Mouse (Mus musculus): ENCODE data around the gene Stag2. TPM values are rescaled to one million over a fixed set of nuclear protein-coding genes. Genes with fewer than 3 reads are reported as not detected.
A peak's percentile ranks its signal among the peaks of the same experiment; 100 is the strongest.

Stag2 gene
- total and polyA plus RNA-seq, 2 experiments from 2014 or later = 14.5 to 55.3 TPM

- no peaks in the 10 kb centered on the region for H3K36me3 ChIP-seq (ENCODE audit: insufficient read depth, low read length)
- no peak for ATAC-seq
- DNase-seq (ENCODE audit: low spot score) = no peak
- no peak for TF ChIP-seq CTCF (IDR thresholded peaks at IDR 0.05; ENCODE audit: low read depth)
- H3K4me1 ChIP-seq (ENCODE audit: insufficient read depth, low read length) = no peaks in the 10 kb centered on the region
- 72% methylated on average over 3 of the region's 3 CpGs for WGBS
- H3K27ac ChIP-seq = no peak overlapping the region
- no peaks in the 10 kb centered on the region for H3K27me3 ChIP-seq (ENCODE audit: insufficient read depth, low read length)
- H3K4me2 ChIP-seq (ENCODE audit: low read depth, low read length) = no peak overlapping the region
- no peak overlapping the region for H3K9ac ChIP-seq (replicated peaks; ENCODE audit: low read length)
- H3K9me3 ChIP-seq (ENCODE audit: low read length) = no peaks in the 10 kb centered on the region
- no peak overlapping the region for H3K4me3 ChIP-seq (ENCODE audit: low read length)
Observed at GRCm38 (mm10) chrX:42142620-42143019, 6.5 kb upstream of the Stag2 start.

GRCm38 (mm10) chrX:42143991-42144390 lies 5.1 kb upstream of the Stag2 start:
- no peak for TF ChIP-seq CTCF (IDR thresholded peaks at IDR 0.05; ENCODE audit: low read depth)
- Histone ChIP-seq H3K9ac (replicated peaks; ENCODE audit: low read length) (no peak overlapping the region), H3K27me3 (ENCODE audit: insufficient read depth, low read length) (no peaks in the 10 kb centered on the region), H3K36me3 (ENCODE audit: insufficient read depth, low read length) (no peaks in the 10 kb centered on the region), H3K4me2 (ENCODE audit: low read depth, low read length) (no peak overlapping the region), H3K4me3 (ENCODE audit: low read length) (no peak overlapping the region), H3K4me1 (ENCODE audit: insufficient read depth, low read length) (no peaks in the 10 kb centered on the region), H3K9me3 (ENCODE audit: low read length) (no peaks in the 10 kb centered on the region), H3K27ac (no peak overlapping the region)
- DNase-seq (ENCODE audit: low spot score) (no peak), ATAC-seq (no peak)
- WGBS = 85% methylated on average over 4 of the region's 4 CpGs

GRCm38 (mm10) chrX:42148016-42148451 lies 1.1 kb upstream of the Stag2 start:
- H3K36me3 ChIP-seq (ENCODE audit: insufficient read depth, low read length) = no peaks in the 10 kb centered on the region
- H3K9ac ChIP-seq (replicated peaks; ENCODE audit: low read length) = no peak overlapping the region
- no peak for TF ChIP-seq CTCF (IDR thresholded peaks at IDR 0.05; ENCODE audit: low read depth)
- DNase-seq (ENCODE audit: low spot score) = no peak
- H3K27ac ChIP-seq = no peak overlapping the region
- no peaks in the 10 kb centered on the region for H3K4me1 ChIP-seq (ENCODE audit: insufficient read depth, low read length)
- no peaks in the 10 kb centered on the region for H3K9me3 ChIP-seq (ENCODE audit: low read length)
- no peak for ATAC-seq
- no peak overlapping the region for H3K4me3 ChIP-seq (ENCODE audit: low read length)
- H3K27me3 ChIP-seq (ENCODE audit: insufficient read depth, low read length) = no peaks in the 10 kb centered on the region
- 52% methylated on average over 5 of the region's 5 CpGs for WGBS
- H3K4me2 ChIP-seq (ENCODE audit: low read depth, low read length) = peak overlapping the region; percentile 53; the same call in 1 of the 2 replicates

- H3K9me3 ChIP-seq (ENCODE audit: low read length) = no peaks in the 10 kb centered on the region
- H3K4me1 ChIP-seq (ENCODE audit: insufficient read depth, low read length) = no peaks in the 10 kb centered on the region
- H3K36me3 ChIP-seq (ENCODE audit: insufficient read depth, low read length) = no peaks in the 10 kb centered on the region
- 21% methylated on average over 32 of the region's 71 CpGs for WGBS
- H3K27me3 ChIP-seq (ENCODE audit: insufficient read depth, low read length) = no peaks in the 10 kb centered on the region
- H3K4me3 ChIP-seq (ENCODE audit: low read length) = peak overlapping the region; percentile 60
- DNase-seq (ENCODE audit: low spot score) = peak; percentile 66
- TF ChIP-seq CTCF (IDR thresholded peaks at IDR 0.05; ENCODE audit: low read depth) = no peak
- H3K27ac ChIP-seq = peak overlapping the region; percentile 99
- peak overlapping the region; percentile 89 for H3K9ac ChIP-seq (replicated peaks; ENCODE audit: low read length)
- ATAC-seq = peak; percentile 63
- peak overlapping the region; percentile 50 for H3K4me2 ChIP-seq (ENCODE audit: low read depth, low read length)
Observed at GRCm38 (mm10) chrX:42149557-42150345, 634 bp downstream of the Stag2 start.

- Histone ChIP-seq H3K4me3 (ENCODE audit: low read length) (peak overlapping the region; percentile 60), H3K27ac (peak overlapping the region; percentile 99), H3K4me1 (ENCODE audit: insufficient read depth, low read length) (no peaks in the 10 kb centered on the region), H3K4me2 (ENCODE audit: low read depth, low read length) (peak overlapping the region; percentile 57), H3K9ac (replicated peaks; ENCODE audit: low read length) (peak overlapping the region; percentile 89), H3K36me3 (ENCODE audit: insufficient read depth, low read length) (no peaks in the 10 kb centered on the region), H3K27me3 (ENCODE audit: insufficient read depth, low read length) (no peaks in the 10 kb centered on the region), H3K9me3 (ENCODE audit: low read length) (no peaks in the 10 kb centered on the region)
- ATAC-seq = peak; percentile 87
- peak; percentile 88 for DNase-seq (ENCODE audit: low spot score)
- TF ChIP-seq CTCF (IDR thresholded peaks at IDR 0.05; ENCODE audit: low read depth) = no peak
- 34% methylated on average over 19 of the region's 40 CpGs for WGBS
Observed at GRCm38 (mm10) chrX:42150346-42151023, 1.4 kb downstream of the Stag2 start.

- ATAC-seq (no peak), DNase-seq (ENCODE audit: low spot score) (no peak)
- Histone ChIP-seq H3K9ac (replicated peaks; ENCODE audit: low read length) (peak overlapping the region; percentile 54), H3K4me1 (ENCODE audit: insufficient read depth, low read length) (no peaks in the 10 kb centered on the region), H3K4me3 (ENCODE audit: low read length) (peak overlapping the region; percentile 46), H3K36me3 (ENCODE audit: insufficient read depth, low read length) (no peaks in the 10 kb centered on the region), H3K9me3 (ENCODE audit: low read length) (no peaks in the 10 kb centered on the region), H3K4me2 (ENCODE audit: low read depth, low read length) (peak overlapping the region; percentile 57), H3K27me3 (ENCODE audit: insufficient read depth, low read length) (no peaks in the 10 kb centered on the region), H3K27ac (peak overlapping the region; percentile 79)
- WGBS = 25% methylated on average over 25 of the region's 25 CpGs
- no peak for TF ChIP-seq CTCF (IDR thresholded peaks at IDR 0.05; ENCODE audit: low read depth)
Observed at GRCm38 (mm10) chrX:42151024-42151754, 2.1 kb downstream of the Stag2 start.

Measured in hindbrain, postnatal 0 days (tissue).